Mouse (Mus musculus) myocyte (in vitro differentiated cells): ENCODE measurements at regions not wholly inside any gene's neighbourhood (a gene's known extent, or its start where the extent isn't known, plus 50 kb on each side); places are given as distances from the start of the nearest gene placed in this dataset.

Experiments used
- H3K27me3 ChIP-seq: one replicate; pipeline ENCODE4 v1.6.1; 2011; ENCODE audit not compliant: control insufficient read depth, insufficient read depth, insufficient read length
- H3K36me3 ChIP-seq: one replicate; pipeline ENCODE4 v1.6.1; 2011; ENCODE audit not compliant: control insufficient read depth, insufficient read depth
- H3K4me2 ChIP-seq: one replicate; pipeline ENCODE4 v1.6.1; 2011; ENCODE audit warnings: low read depth, control low read depth
- H3K4me3 ChIP-seq: one replicate; pipeline ENCODE4 v1.5.1; 2011; ENCODE audit warnings: mild to moderate bottlenecking, control low read depth, moderate library complexity
- H3K79me2 ChIP-seq: one replicate; pipeline ENCODE4 v1.6.1; 2011; ENCODE audit not compliant: control insufficient read depth, insufficient read depth
- H3ac ChIP-seq: one replicate; pipeline ENCODE4 v1.6.1; 2011; ENCODE audit not compliant: control insufficient read depth, insufficient read length
- CEBPB ChIP-seq: IDR thresholded peaks from 2 replicates; pipeline ENCODE4 v1.6.1; 2011; ENCODE audit warnings: mild to moderate bottlenecking, moderate library complexity; ENCODE audit not compliant: poor library complexity, insufficient read depth, severe bottlenecking
- E2F4 ChIP-seq: IDR thresholded peaks from one replicate; pipeline ENCODE4 v1.6.1; 2011; ENCODE audit warnings: mild to moderate bottlenecking, control low read depth, moderate library complexity; ENCODE audit not compliant: insufficient read depth
- MAX ChIP-seq: IDR thresholded peaks from one replicate; pipeline ENCODE4 v1.6.1; 2011; ENCODE audit warnings: low read depth, mild to moderate bottlenecking, control low read depth
- MYOD1 ChIP-seq, 3 experiments: IDR thresholded peaks; one replicate each; pipeline ENCODE4 v1.6.1; 2011; ENCODE audit warnings: control low read depth in 2 of 3, low read depth in 2 of 3, mild to moderate bottlenecking in 2 of 3, moderate library complexity in 1 of 3; ENCODE audit not compliant: insufficient read length in 2 of 3, control insufficient read depth in 1 of 3
- MYOG ChIP-seq, 3 experiments: IDR thresholded peaks; one replicate each; pipeline ENCODE4 v1.6.1; 2011; ENCODE audit warnings: control low read depth in 2 of 3, low read depth in 2 of 3, mild to moderate bottlenecking in 2 of 3; ENCODE audit not compliant: insufficient read length in 2 of 3, control insufficient read depth in 1 of 3, insufficient read depth in 1 of 3
- POLR2A ChIP-seq: IDR thresholded peaks from one replicate; pipeline ENCODE4 v1.6.1; 2011; ENCODE audit warnings: low read depth, mild to moderate bottlenecking, control low read depth, moderate library complexity; ENCODE audit not compliant: insufficient read length
- POLR2AphosphoS2 ChIP-seq: IDR thresholded peaks from one replicate; pipeline ENCODE4 v1.6.1; 2011; ENCODE audit warnings: low read depth, control low read depth; ENCODE audit not compliant: insufficient read length
- REST ChIP-seq: IDR thresholded peaks from one replicate; pipeline ENCODE4 v1.6.1; 2011; ENCODE audit warnings: mild to moderate bottlenecking, control low read depth, moderate library complexity; ENCODE audit not compliant: insufficient read depth, insufficient read length
- SRF ChIP-seq: IDR thresholded peaks from one replicate; pipeline ENCODE4 v1.6.1; 2011; ENCODE audit warnings: low read depth; ENCODE audit not compliant: control insufficient read depth, insufficient read length
- TCF12 ChIP-seq: IDR thresholded peaks from one replicate; pipeline ENCODE4 v1.6.1; 2011; ENCODE audit warnings: mild to moderate bottlenecking, control low read depth; ENCODE audit not compliant: poor library complexity, insufficient read depth, severe bottlenecking
- TCF3 ChIP-seq: IDR thresholded peaks from one replicate; pipeline ENCODE4 v1.6.1; 2011; ENCODE audit warnings: low read depth, control low read depth; ENCODE audit not compliant: insufficient read length
- USF1 ChIP-seq: IDR thresholded peaks from one replicate; pipeline ENCODE4 v1.6.1; 2011; ENCODE audit warnings: low read depth, mild to moderate bottlenecking, control low read depth, moderate library complexity

GRCm38 (mm10) chr1:185610586-185610985 lies 155.9 kb downstream of the Slc30a10 start:
- TF ChIP-seq MYOD1 (IDR thresholded peaks at IDR 0.05; ENCODE audit: control insufficient read depth in 1 of 3, insufficient read length in 2 of 3, low read depth in 2 of 3): no peak
- no peak for TF ChIP-seq E2F4

GRCm38 (mm10) chr1:185615819-185616429 lies 161.3 kb downstream of the Slc30a10 start:
- Histone ChIP-seq H3K4me3 (no peak overlapping the region), H3ac (no peak overlapping the region), H3K36me3 (no peaks in the 10 kb centered on the region), H3K4me2 (no peak overlapping the region), H3K79me2 (no peaks in the 10 kb centered on the region), H3K27me3 (no peaks in the 10 kb centered on the region)
- TF ChIP-seq CEBPB: no peak
- TF ChIP-seq SRF: no peak
- TF ChIP-seq E2F4: no peak

More at GRCm38 (mm10) chr1:185610586-185610985, 155.9 kb downstream of the Slc30a10 start:
- Histone ChIP-seq H3K36me3 (no peaks in the 10 kb centered on the region), H3K79me2 (no peaks in the 10 kb centered on the region), H3K27me3 (no peaks in the 10 kb centered on the region), H3ac (no peak overlapping the region), H3K4me3 (no peak overlapping the region), H3K4me2 (no peak overlapping the region)

GRCm38 (mm10) chr1:185617691-185618090 lies 163.0 kb downstream of the Slc30a10 start:
- Histone ChIP-seq H3K4me3 (no peak overlapping the region), H3K79me2 (no peaks in the 10 kb centered on the region), H3K27me3 (no peaks in the 10 kb centered on the region), H3K4me2 (no peak overlapping the region), H3K36me3 (no peaks in the 10 kb centered on the region), H3ac (no peak overlapping the region)
- TF ChIP-seq E2F4: no peak
- no peak for TF ChIP-seq MAX
- TF ChIP-seq USF1: no peak
- no peak for TF ChIP-seq SRF
- TF ChIP-seq TCF12: no peak
- no peak for TF ChIP-seq MYOG (IDR thresholded peaks at IDR 0.05; ENCODE audit: control insufficient read depth in 1 of 3, insufficient read depth in 1 of 3, insufficient read length in 2 of 3, low read depth in 2 of 3)
- TF ChIP-seq TCF3: no peak
- TF ChIP-seq POLR2A: no peak
- no peak for TF ChIP-seq MYOD1 (IDR thresholded peaks at IDR 0.05; ENCODE audit: control insufficient read depth in 1 of 3, insufficient read length in 2 of 3, low read depth in 2 of 3)
- TF ChIP-seq REST: no peak
- TF ChIP-seq CEBPB: no peak
- no peak for TF ChIP-seq POLR2AphosphoS2

GRCm38 (mm10) chr1:185619011-185619410 lies 164.4 kb downstream of the Slc30a10 start:
- H3K4me3 ChIP-seq: no peak overlapping the region

GRCm38 (mm10) chr1:185628401-185628800 lies 173.8 kb downstream of the Slc30a10 start:
- H3K27me3 ChIP-seq: no peaks in the 10 kb centered on the region
- no peaks in the 10 kb centered on the region for H3K36me3 ChIP-seq
- no peak overlapping the region for H3K4me2 ChIP-seq
- H3ac ChIP-seq: no peak overlapping the region
- no peak for TF ChIP-seq TCF12
- no peak for TF ChIP-seq USF1
- no peak for TF ChIP-seq CEBPB
- TF ChIP-seq SRF: no peak
- TF ChIP-seq MAX: no peak
- no peak for TF ChIP-seq REST
- no peak for TF ChIP-seq TCF3
- no peak for TF ChIP-seq POLR2A
- TF ChIP-seq MYOG (IDR thresholded peaks at IDR 0.05; ENCODE audit: control insufficient read depth in 1 of 3, insufficient read depth in 1 of 3, insufficient read length in 2 of 3, low read depth in 2 of 3): no peak
- TF ChIP-seq E2F4: no peak
- no peak for TF ChIP-seq POLR2AphosphoS2
- no peak for TF ChIP-seq MYOD1 (IDR thresholded peaks at IDR 0.05; ENCODE audit: control insufficient read depth in 1 of 3, insufficient read length in 2 of 3, low read depth in 2 of 3)
- no peaks in the 10 kb centered on the region for H3K79me2 ChIP-seq
- no peak overlapping the region for H3K4me3 ChIP-seq

More at GRCm38 (mm10) chr1:185619011-185619410, 164.4 kb downstream of the Slc30a10 start:
- Histone ChIP-seq H3K27me3 (no peaks in the 10 kb centered on the region), H3ac (no peak overlapping the region), H3K4me2 (no peak overlapping the region), H3K36me3 (no peaks in the 10 kb centered on the region), H3K79me2 (no peaks in the 10 kb centered on the region)
- TF ChIP-seq MYOD1 (IDR thresholded peaks at IDR 0.05; ENCODE audit: control insufficient read depth in 1 of 3, insufficient read length in 2 of 3, low read depth in 2 of 3) (no peak), SRF (no peak), TCF3 (no peak), MYOG (IDR thresholded peaks at IDR 0.05; ENCODE audit: control insufficient read depth in 1 of 3, insufficient read depth in 1 of 3, insufficient read length in 2 of 3, low read depth in 2 of 3) (no peak), E2F4 (no peak), CEBPB (no peak), POLR2AphosphoS2 (no peak), REST (no peak), MAX (no peak), USF1 (no peak), TCF12 (no peak), POLR2A (no peak)
